In the genomic region with DNA sequence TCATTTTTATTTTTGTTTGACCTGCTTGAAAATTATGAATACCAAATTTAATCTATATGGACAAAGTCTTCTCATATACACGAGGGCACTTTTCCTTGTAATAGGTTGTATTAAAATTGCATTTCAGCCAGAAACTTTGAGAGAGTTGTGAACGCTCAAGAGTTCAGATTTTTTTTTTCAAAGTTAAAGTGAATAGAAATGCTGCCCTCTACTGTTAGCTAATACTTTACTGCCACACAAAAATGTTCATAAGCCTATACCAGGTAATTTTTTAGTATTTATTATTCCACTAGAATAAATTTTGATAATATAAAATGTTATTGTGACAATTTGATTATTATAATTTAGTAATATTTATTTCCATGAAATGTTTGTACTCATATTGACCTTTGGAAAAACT, we compare ENCODE assay signal across 13 mouse cellular contexts. TPM values are rescaled to one million over a fixed set of nuclear protein-coding genes. Genes with fewer than 3 reads are reported as not detected.
DNase-seq lines count a peak whose midpoint lies in the region; ATAC-seq and TF ChIP-seq lines count a peak whose summit lies in the region.
"Had no signal": no experiment of that assay in that cellular context is flagged by ENCODE, and none has a peak within 500 bp of the region (broad histone marks: within the 10 kb centered on the region; RNA-seq: fewer than 3 reads in every experiment).

No protein-coding gene starts in this region.

- peak; percentile 55 for TF ChIP-seq CTCF in forebrain, postnatal 0 days (IDR thresholded peaks at IDR 0.05; ENCODE audit: low read depth)
- TF ChIP-seq CTCF in liver, adult 2 months (IDR thresholded peaks at IDR 0.05; ENCODE audit: low read depth, low read length): peak; percentile 36

- no peak for ATAC-seq in forebrain, postnatal 0 days
- no peak for ATAC-seq in liver, embryonic 11.5 days (replicated peaks; ENCODE audit: low FRiP score)
- ATAC-seq in megakaryocyte progenitor cell, adult 5-6 weeks (replicated peaks; ENCODE audit: poor library complexity): 0 out of 2 replicates have a peak, but pooled peaks have one; percentile 26
- ATAC-seq in kidney, embryonic 15.5 days (replicated peaks; ENCODE audit: low FRiP score): no peak
- ATAC-seq: forebrain, embryonic 15.5 days had no signal

- no peak overlapping the region for H3K27ac ChIP-seq in forebrain, postnatal 0 days (ENCODE audit: low read depth, low read length)
- H3K27ac ChIP-seq in forebrain, embryonic 10.5 days: no peak overlapping the region
- H3K27ac ChIP-seq in liver, adult 2 months (replicated peaks; ENCODE audit: insufficient read depth, low read depth, low read length): no peak overlapping the region
- H3K27ac ChIP-seq in liver, embryonic 11.5 days (ENCODE audit: low read depth, low read length): no peak overlapping the region
- H3K27ac ChIP-seq in ES-E14 (ENCODE audit: insufficient read depth, low read depth, low read length, poor library complexity, severe bottlenecking): no peak overlapping the region
- no peak overlapping the region for H3K27ac ChIP-seq in kidney, embryonic 15.5 days
- H3K27ac ChIP-seq: forebrain, embryonic 15.5 days; hindbrain, embryonic 15.5 days; lung, embryonic 15.5 days had no signal

- no peak overlapping the region for H3K4me2 ChIP-seq in forebrain, postnatal 0 days (ENCODE audit: low read depth)
- H3K4me2 ChIP-seq in liver, embryonic 11.5 days: no peak overlapping the region
- no peak overlapping the region for H3K4me2 ChIP-seq in kidney, embryonic 15.5 days
- H3K4me2 ChIP-seq: forebrain, embryonic 15.5 days; hindbrain, embryonic 15.5 days; lung, embryonic 15.5 days had no signal

- DNase-seq in forebrain, postnatal 0 days: peak; percentile 43
- DNase-seq in forebrain, embryonic 10.5 days (ENCODE audit: extremely low spot score, low spot score): no peak
- peak; percentile 47 for DNase-seq in liver, adult 2 months (ENCODE audit: extremely low read depth, low read depth, low spot score)
- no peak for DNase-seq in liver, embryonic 11.5 days (ENCODE audit: low spot score)
- DNase-seq in ES-E14 (ENCODE audit: low read depth, low spot score): no peak
- DNase-seq in kidney, adult 11 months: no peak
- DNase-seq: adrenal gland, postnatal 25 days; cerebellum, postnatal 25 days had no signal

- H3K4me3 ChIP-seq in forebrain, postnatal 0 days (ENCODE audit: low read depth, low read length): no peak overlapping the region
- no peak overlapping the region for H3K4me3 ChIP-seq in forebrain, embryonic 10.5 days
- H3K4me3 ChIP-seq in liver, adult 2 months (ENCODE audit: insufficient read depth, low read depth, low read length): no peak overlapping the region
- no peak overlapping the region for H3K4me3 ChIP-seq in liver, embryonic 11.5 days (ENCODE audit: low read depth, low read length)
- H3K4me3 ChIP-seq in ES-E14 (ENCODE audit: insufficient read depth in 1 of 2, low read depth in 1 of 2, low read length in 2 of 2, poor library complexity in 1 of 2, severe bottlenecking in 1 of 2): no peak overlapping the region
- no peak overlapping the region for H3K4me3 ChIP-seq in kidney, embryonic 15.5 days (replicated peaks)
- H3K4me3 ChIP-seq: forebrain, embryonic 15.5 days; hindbrain, embryonic 15.5 days; lung, embryonic 15.5 days had no signal

- no peaks in the 10 kb centered on the region for H3K9me3 ChIP-seq in forebrain, postnatal 0 days (ENCODE audit: low read length)
- no peaks in the 10 kb centered on the region for H3K9me3 ChIP-seq in forebrain, embryonic 10.5 days
- H3K9me3 ChIP-seq in liver, embryonic 11.5 days (ENCODE audit: control insufficient read depth, low read length): no peaks in the 10 kb centered on the region
- no peaks in the 10 kb centered on the region for H3K9me3 ChIP-seq in ES-E14 (ENCODE audit: control insufficient read depth, insufficient read depth, low read depth, low read length)
- no peaks in the 10 kb centered on the region for H3K9me3 ChIP-seq in kidney, embryonic 15.5 days (replicated peaks)
- H3K9me3 ChIP-seq: forebrain, embryonic 15.5 days; hindbrain, embryonic 15.5 days; lung, embryonic 15.5 days had no signal

- in situ Hi-C loops in ES-E14 (cut with MboI; ENCODE audit: low sequenced_read_pairs in 2 of 2, unreplicated experiment in 2 of 2): no loop called here

- H3K9ac ChIP-seq in forebrain, postnatal 0 days: no peak overlapping the region
- no peak overlapping the region for H3K9ac ChIP-seq in liver, adult 2 months (ENCODE audit: low read depth, low read length)
- no peak overlapping the region for H3K9ac ChIP-seq in liver, embryonic 11.5 days (ENCODE audit: low read depth, low read length)
- H3K9ac ChIP-seq in ES-E14 (ENCODE audit: insufficient read depth, low read depth, low read length, poor library complexity, severe bottlenecking): no peak overlapping the region
- no peak overlapping the region for H3K9ac ChIP-seq in kidney, embryonic 15.5 days
- H3K9ac ChIP-seq: forebrain, embryonic 15.5 days; hindbrain, embryonic 15.5 days; lung, embryonic 15.5 days had no signal

- 14% methylated on average over 2 of the region's 2 CpGs for WGBS in forebrain, postnatal 0 days
- WGBS in forebrain, embryonic 10.5 days: 63% methylated on average over 2 of the region's 2 CpGs
- WGBS in liver, adult 2 months: 2% methylated on average over 2 of the region's 2 CpGs
- WGBS in liver, embryonic 11.5 days: 38% methylated on average over 2 of the region's 2 CpGs
- 22% methylated on average over 2 of the region's 2 CpGs for WGBS in kidney, embryonic 15.5 days

- TF ChIP-seq POLR2A in liver, adult 2 months (IDR thresholded peaks at IDR 0.05; ENCODE audit: extremely low read depth, insufficient read depth, low read length): no peak

- H3K79me2 ChIP-seq in liver, adult 2 months (ENCODE audit: control insufficient read depth, insufficient read depth, low read length): peaks cover 13% of the 10 kb centered on the region; the same call in 1 of the 2 replicates

- H3K36me3 ChIP-seq in forebrain, postnatal 0 days (ENCODE audit: insufficient read depth): no peaks in the 10 kb centered on the region
- peaks cover 2% of the 10 kb centered on the region; the same call in 1 of the 2 replicates for H3K36me3 ChIP-seq in forebrain, embryonic 10.5 days (replicated peaks)
- H3K36me3 ChIP-seq in liver, adult 2 months (ENCODE audit: control insufficient read depth, insufficient read depth, low read length): no peaks in the 10 kb centered on the region
- no peaks in the 10 kb centered on the region for H3K36me3 ChIP-seq in liver, embryonic 11.5 days (ENCODE audit: control insufficient read depth, insufficient read depth, low read length)
- no peaks in the 10 kb centered on the region for H3K36me3 ChIP-seq in ES-E14 (ENCODE audit: control insufficient read depth, insufficient read depth, low read length, poor library complexity, severe bottlenecking)
- H3K36me3 ChIP-seq in kidney, embryonic 15.5 days: no peaks in the 10 kb centered on the region
- H3K36me3 ChIP-seq: forebrain, embryonic 15.5 days; hindbrain, embryonic 15.5 days; lung, embryonic 15.5 days had no signal

- no peaks in the 10 kb centered on the region for H3K27me3 ChIP-seq in forebrain, postnatal 0 days (ENCODE audit: insufficient read depth, low read length)
- H3K27me3 ChIP-seq in forebrain, embryonic 10.5 days (ENCODE audit: poor library complexity, severe bottlenecking): no peaks in the 10 kb centered on the region
- H3K27me3 ChIP-seq in liver, adult 2 months (ENCODE audit: control insufficient read depth, insufficient read depth, low read length): no peaks in the 10 kb centered on the region
- no peaks in the 10 kb centered on the region for H3K27me3 ChIP-seq in liver, embryonic 11.5 days (replicated peaks; ENCODE audit: control insufficient read depth, insufficient read depth, low read length)
- H3K27me3 ChIP-seq in kidney, embryonic 15.5 days: no peaks in the 10 kb centered on the region
- H3K27me3 ChIP-seq: forebrain, embryonic 15.5 days; hindbrain, embryonic 15.5 days; lung, embryonic 15.5 days had no signal

- H3K4me1 ChIP-seq in forebrain, postnatal 0 days (ENCODE audit: insufficient read depth): no peaks in the 10 kb centered on the region
- H3K4me1 ChIP-seq in forebrain, embryonic 10.5 days: peaks cover 19% of the 10 kb centered on the region
- peaks cover 6% of the 10 kb centered on the region; the same call in 1 of the 2 replicates for H3K4me1 ChIP-seq in liver, adult 2 months (ENCODE audit: control insufficient read depth, insufficient read depth, low read length)
- peaks cover 5% of the 10 kb centered on the region; the same call in 1 of the 2 replicates for H3K4me1 ChIP-seq in liver, embryonic 11.5 days (replicated peaks; ENCODE audit: control insufficient read depth, insufficient read depth, low read length)
- H3K4me1 ChIP-seq in ES-E14 (ENCODE audit: control insufficient read depth in 2 of 2, insufficient read depth in 2 of 2, low read length in 2 of 2, poor library complexity in 1 of 2): peaks cover 0 to 1% of the 10 kb centered on the region in 2 experiments; a peak in 1 of 4 replicates
- peaks cover 6% of the 10 kb centered on the region; the same call in 1 of the 2 replicates for H3K4me1 ChIP-seq in kidney, embryonic 15.5 days
- H3K4me1 ChIP-seq: forebrain, embryonic 15.5 days; hindbrain, embryonic 15.5 days; lung, embryonic 15.5 days had no signal

TF ChIP-seq in ES-E14, 5 proteins besides CTCF, POLR2A, EP300 and RAD21:
- TF ChIP-seq MAFK (IDR thresholded peaks at IDR 0.05; ENCODE audit: insufficient read depth, low read depth, low read length) (no peak), ZNF384 (IDR thresholded peaks at IDR 0.05; ENCODE audit: low read depth, low read length) (peak; percentile 80), ZC3H11A (IDR thresholded peaks at IDR 0.05; ENCODE audit: borderline replicate concordance, low read depth, low read length) (no peak)

RNA-seq across cellular contexts. Expression of a gene that starts 42.0 kb away (rescaled TPM):
- total RNA-seq in forebrain, postnatal 0 days (2014; rRNA removed): 27.7 and 37.7 TPM in 2 replicates
- 6.6 and 11.3 TPM in 2 replicates for polyA plus RNA-seq in forebrain, postnatal 0 days (2015; fragmentation: Nextera tagmentation; extraction: Ambion mirVana)
- 30.9 TPM in 2 replicates for polyA plus RNA-seq in forebrain, embryonic 10.5 days (2016; fragmentation: Nextera tagmentation; extraction: Ambion mirVana)
- total RNA-seq in liver, adult 2 months (2014; rRNA removed): 42.7 and 52.4 TPM in 2 replicates
- 9.5 and 10.8 TPM in 2 replicates for polyA plus RNA-seq in liver, adult 2 months (2012; rRNA removed)
- polyA plus RNA-seq in liver, embryonic 11.5 days (2014; fragmentation: Nextera tagmentation; extraction: Ambion mirVana): 25.2 and 25.3 TPM in 2 replicates
- total RNA-seq in ES-E14 (2012; rRNA removed): 58.1 and 70.3 TPM in 2 replicates
- total RNA-seq in megakaryocyte progenitor cell, adult 5-6 weeks (2015): 24.3 and 31.0 TPM in 2 replicates
- total RNA-seq in megakaryocyte progenitor cell, adult 5-6 weeks (2017): 24.9 and 48.2 TPM in 2 replicates
- polyA plus RNA-seq in kidney, embryonic 15.5 days (2015; fragmentation: Nextera tagmentation; extraction: Ambion mirVana): 28.5 and 31.3 TPM in 2 replicates

Comparison
In these comparisons a context has a peak if more than half of its experiments do, and no peak if none do; other contexts are left out.
1. DNase-seq: peak in forebrain, postnatal 0 days (single experiment) and liver, adult 2 months (single experiment); none in forebrain, embryonic 10.5 days (single experiment), liver, embryonic 11.5 days (single experiment), ES-E14 (single experiment) and kidney, adult 11 months (single experiment).